Mouse (Mus musculus): ENCODE results near the gene Rab35.

Rab35 gene

DNA sequence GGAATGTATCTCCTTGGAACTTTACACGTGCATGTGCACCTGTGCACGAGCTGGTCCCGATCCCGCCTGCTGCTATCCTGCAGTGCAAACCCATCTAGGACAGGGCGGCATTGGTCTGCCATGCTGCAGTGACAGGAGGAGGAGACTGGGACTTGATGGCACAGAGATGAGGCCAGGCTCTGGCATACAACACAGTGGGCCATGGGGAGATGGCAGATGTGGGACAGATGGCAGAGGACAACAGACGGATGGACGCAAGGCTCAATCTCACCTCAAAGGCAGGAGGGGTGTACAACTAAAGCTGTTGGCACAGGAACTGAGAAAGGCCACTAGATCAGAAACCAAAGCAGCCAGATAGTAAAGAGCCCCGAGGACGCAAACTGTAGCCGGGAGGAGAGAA, 19.2 kb downstream of the Rab35 start:
- DNase-seq, result no peak

DNA sequence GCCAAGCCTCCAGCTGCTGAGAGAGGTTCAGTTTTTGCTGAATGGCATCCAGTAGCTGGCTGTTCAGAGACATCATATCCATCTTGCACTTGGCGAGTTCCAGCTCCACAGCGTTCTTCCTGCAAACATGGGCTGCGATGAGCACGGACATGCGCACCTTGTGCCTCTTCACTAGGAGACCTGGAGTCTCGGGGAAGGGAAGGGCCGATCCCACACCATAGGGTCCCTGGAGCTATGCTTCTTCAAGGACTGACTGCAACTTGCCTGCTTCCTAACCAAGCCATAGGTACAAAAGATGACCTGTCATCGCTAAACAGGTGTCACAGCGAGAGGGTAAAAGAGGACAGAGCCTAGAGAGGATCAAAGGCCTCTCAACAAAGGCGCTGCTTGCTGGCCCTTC, 20.1 kb downstream of the Rab35 start:
- peak in 1 of 2 experiments; percentile 46 for DNase-seq

GRCm38 (mm10) chr5:115652681-115653575, 21.2 kb downstream of the Rab35 start:
- peak; percentile 99 to 100 for DNase-seq

DNA sequence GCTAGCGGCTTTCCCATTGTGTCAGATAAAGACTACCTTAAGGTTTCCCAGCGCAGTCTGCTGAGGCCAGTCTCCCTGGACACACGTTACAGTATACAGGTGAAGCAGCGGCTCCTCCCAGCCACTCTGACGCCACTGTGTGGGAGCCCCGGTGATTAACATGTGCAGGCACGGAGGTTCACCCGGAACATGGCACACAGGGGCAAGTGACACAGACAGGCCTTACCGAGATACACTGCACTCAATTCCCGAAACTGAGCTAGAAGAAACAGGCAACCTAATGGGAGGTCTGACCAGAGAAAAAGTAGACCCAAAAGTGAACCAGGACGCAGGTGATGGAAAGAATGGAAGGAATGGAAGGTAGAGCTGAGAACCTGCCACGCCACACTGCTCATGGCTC, 22.1 kb downstream of the Rab35 start:
- DNase-seq, result no peak

DNA sequence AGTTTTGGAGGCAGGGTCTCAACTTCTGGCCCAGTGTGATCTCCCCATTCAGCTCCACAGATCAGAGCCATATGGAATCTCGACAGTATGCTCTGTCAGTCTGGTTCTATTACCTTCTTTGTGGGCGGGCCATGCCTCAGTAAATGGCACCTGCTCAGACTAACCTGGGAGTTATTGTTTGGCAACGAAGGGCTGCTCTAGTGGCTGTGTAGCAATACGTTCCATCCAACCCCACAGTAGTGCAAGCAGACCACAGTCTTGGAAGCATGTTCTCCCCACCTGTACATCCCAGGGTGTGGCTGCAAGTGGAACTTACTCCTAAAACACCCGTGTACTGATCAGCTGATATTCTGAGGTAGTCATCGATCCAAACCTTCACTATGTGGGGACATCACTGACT, 25.0 kb downstream of the Rab35 start:
- no peak for DNase-seq

- DNase-seq, result no peak
Measured at GRCm38 (mm10) chr5:115657234-115657633, 25.5 kb downstream of the Rab35 start.

- DNase-seq, result no peak
Measured at GRCm38 (mm10) chr5:115658352-115658751, 26.6 kb downstream of the Rab35 start.

DNA sequence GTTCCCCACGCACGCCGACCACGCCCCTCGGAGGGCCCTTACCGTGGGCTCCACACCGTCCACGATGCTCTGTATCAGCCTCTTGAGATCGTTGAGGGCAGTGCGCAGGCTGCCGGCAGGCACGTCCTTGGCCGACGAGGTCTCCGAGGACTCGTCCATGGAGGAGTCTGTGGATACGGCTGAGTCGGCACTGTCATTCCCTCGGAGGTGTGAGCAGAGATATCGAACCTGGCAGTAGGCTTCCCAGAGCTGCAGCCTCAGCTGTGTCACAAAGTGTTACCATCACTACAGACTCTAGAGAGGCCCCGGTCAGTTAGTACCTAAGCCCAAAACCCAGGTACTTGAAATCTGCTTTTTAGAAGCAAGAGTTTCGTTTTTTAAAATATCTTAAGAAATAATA, 30.9 kb downstream of the Rab35 start:
- DNase-seq, result no peak

DNA sequence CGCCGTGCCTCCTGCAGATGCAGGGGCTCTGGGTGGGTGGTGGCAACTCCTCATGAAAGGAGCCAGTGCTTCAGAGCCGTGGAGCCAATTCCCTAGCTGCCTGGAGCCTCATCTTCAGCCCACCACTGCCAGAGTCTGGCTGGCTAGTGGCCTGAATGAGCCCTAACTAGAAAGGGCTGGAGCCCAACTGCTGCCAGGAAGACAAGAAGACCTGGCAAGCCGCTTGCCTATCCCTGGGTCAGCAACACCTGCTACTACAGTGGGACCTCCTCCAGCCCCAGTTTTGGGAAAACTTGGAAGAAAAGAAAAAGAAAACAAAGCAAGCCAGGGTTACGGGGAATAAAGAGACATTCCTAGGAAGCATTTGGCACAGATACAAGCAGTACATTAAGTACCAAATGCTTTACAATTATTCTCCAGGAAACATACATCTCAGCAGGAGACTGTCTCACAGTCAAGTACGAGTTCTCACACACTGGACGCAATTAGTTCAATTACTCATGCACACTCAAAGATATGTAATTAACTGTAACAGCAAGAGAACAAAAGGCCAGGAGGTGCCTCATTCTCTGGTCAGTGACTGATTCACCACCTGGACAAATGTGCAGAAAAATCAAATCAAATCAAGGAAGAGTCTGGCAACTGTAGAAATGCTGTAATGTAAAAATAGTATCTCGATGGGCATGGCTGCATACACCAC, 34.8 kb downstream of the Rab35 start:
- peak; percentile 35 to 54 for DNase-seq

DNA sequence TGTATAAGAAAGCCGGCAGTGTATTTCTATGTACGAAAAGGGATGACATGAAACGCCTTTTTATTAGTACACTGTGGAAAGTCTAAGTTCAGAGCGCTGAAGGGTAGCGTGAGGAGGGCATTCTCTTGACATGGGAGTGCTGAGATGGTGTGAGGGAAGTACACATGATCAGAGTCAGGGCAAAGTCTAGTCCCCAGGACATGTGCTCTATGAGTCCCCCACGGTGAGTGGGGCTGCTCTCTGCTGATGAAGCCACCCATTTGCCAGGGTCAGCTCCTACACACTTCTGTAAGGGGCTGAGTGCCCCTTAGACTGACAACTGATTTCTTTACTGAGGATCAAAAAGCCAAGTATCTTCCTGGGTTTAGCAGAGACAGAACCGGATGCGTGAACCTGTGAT, 35.5 kb downstream of the Rab35 start:
- peak; percentile 52 to 76 for DNase-seq

- no peak for DNase-seq
Measured at GRCm38 (mm10) chr5:115667894-115668293, 36.2 kb downstream of the Rab35 start.

GRCm38 (mm10) chr5:115668986-115669385, 37.3 kb downstream of the Rab35 start:
- DNase-seq, result no peak

DNA sequence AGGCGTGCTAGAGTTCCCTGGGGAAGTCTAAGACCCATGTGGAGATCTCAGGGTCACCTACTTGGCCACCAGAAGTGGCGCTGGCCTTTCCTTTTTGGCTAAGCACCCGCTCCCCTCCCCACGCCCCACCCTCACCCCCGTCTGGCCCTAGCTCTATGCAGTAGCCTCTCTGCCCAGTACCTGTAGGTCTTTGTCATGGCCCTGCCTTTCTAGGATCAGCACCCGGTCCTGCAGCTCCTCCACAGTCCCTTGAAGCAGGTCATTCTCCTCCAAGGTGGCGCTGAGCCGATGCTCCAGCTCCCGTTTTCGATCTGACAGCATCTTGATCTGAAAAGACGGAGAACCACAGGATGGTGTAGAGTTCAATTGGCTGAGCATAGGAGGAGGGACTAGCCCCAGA, 38.3 kb downstream of the Rab35 start:
- DNase-seq, result no peak

DNA sequence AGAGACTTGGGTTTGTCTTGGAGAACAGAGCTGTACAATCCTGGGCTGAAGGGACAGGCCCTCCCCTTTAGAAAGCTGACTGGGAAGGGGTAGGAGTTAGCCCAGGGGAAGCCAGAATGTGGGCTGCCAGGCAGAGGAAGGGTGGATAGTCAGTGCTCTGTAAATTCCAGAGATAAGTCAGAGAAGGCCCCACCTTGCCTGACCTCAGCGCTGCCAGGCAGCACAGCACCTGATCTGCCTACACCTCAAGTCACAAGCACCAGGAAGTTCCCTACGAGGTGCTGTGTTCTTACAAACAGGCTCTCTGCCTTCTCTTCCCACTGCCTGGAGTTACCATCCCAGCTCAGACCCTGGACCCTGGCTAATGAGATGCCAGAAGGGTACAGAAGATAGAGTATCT, 38.7 kb downstream of the Rab35 start:
- no peak for DNase-seq

DNA sequence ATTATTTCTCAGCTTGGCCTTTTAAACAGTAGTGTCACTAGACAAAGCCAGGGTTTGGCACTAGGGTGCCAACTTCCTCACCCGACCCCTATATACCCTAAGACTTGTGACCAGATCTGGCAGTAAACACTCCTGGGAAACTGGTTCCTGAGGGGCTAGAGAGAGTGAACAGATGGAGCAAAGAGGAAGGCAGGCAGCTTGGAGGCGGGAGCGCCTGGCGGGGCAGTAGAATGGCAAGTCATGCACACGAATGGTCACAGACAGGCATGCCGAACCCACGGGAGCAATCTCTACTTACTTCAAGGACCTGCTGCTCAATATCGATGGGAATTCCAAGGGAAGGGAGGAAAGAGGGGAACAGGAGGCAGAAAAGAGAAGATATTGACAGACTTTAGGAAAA, 40.1 kb downstream of the Rab35 start:
- no peak for DNase-seq

GRCm38 (mm10) chr5:115685126-115685525, 53.4 kb downstream of the Rab35 start:
- DNase-seq, result no peak

GRCm38 (mm10) chr5:115686716-115687115, 55.0 kb downstream of the Rab35 start:
- peak in 1 of 2 experiments; percentile 59 for DNase-seq

DNA sequence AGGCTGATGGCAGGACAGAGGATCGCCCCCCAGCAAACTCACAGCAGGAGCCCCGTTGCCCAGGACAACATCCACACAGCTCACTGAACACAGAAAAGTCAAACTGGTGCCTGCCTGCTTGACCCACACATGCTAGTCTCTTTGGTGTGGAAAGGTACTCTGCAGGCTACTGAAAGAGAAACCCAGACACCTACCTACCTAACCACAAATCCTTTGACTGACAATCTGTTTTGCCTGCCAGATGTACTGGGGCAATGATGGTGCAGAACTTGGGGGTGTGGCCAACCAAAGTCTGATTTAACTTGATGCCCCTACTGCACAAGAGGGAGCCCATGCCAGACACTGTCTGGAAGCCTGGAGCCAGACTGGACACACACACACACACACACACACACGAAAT, 61.6 kb downstream of the Rab35 start:
- DNase-seq, result no peak

GRCm38 (mm10) chr5:115695191-115695770, 63.6 kb downstream of the Rab35 start:
- DNase-seq, result no peak

DNA sequence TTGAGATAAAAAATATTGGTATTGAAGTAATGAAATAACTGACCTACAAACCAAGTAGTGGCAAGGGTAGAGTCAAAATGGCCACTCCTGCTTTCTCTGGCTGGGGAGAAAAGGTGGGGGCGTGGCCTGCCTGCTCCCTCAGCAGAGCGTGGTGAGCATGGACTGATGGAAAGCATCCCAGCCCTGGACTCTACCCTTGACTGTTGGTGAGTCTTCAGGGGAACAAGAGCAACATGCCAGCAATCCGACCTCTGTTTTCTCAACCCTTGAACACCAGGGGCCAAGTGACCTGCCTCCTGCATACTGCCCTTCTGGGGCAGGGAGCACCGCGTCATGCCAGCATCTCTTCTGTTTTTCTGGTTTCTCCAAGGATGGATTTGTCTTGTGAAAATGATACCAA, 65.1 kb downstream of the Rab35 start:
- peak; percentile 44 to 76 for DNase-seq
